Mouse (Mus musculus) heart, postnatal 0 days (tissue): ENCODE data around the gene Hdac5. TPM values are rescaled to one million over a fixed set of nuclear protein-coding genes. Genes with fewer than 3 reads are reported as not detected.

Experiments used
- ATAC-seq: fragments of 200-750 bp; cut with Nextera tagmentation; 2 replicates; pipeline ENCODE4 v1.8.0; 2017; ENCODE audit warnings: low read depth, moderate number of reproducible peaks, moderate library complexity; ENCODE audit not compliant: insufficient read depth
- DNase-seq: peaks from one replicate; pipeline ENCODE4 v3.0.0-alpha.2; 2016; ENCODE audit warnings: low spot score
- H3K27ac ChIP-seq: fragments of 300-500 bp; sonication (generic); 2 replicates; pipeline ENCODE4 v1.5.1; 2014; ENCODE audit warnings: low read depth, mild to moderate bottlenecking
- H3K27me3 ChIP-seq: fragments of 300-500 bp; sonication (generic); 2 replicates; pipeline ENCODE4 v1.6.1; 2014; ENCODE audit warnings: low read length, mixed read lengths; ENCODE audit not compliant: control insufficient read depth, insufficient read depth
- H3K36me3 ChIP-seq: fragments of 300-500 bp; sonication (generic); replicated peaks from 2 replicates; pipeline ENCODE4 v1.6.1; 2014; ENCODE audit warnings: low read length, mixed read lengths; ENCODE audit not compliant: control insufficient read depth, insufficient read depth
- H3K4me1 ChIP-seq: fragments of 300-500 bp; sonication (generic); 2 replicates; pipeline ENCODE4 v1.6.1; 2014; ENCODE audit warnings: antibody characterized with exemption; ENCODE audit not compliant: control insufficient read depth, insufficient read depth
- H3K4me2 ChIP-seq: fragments of 300-500 bp; sonication (generic); 2 replicates; pipeline ENCODE4 v1.6.1; 2014; ENCODE audit warnings: low read depth, mild to moderate bottlenecking, low read length, moderate library complexity
- H3K4me3 ChIP-seq: fragments of 300-500 bp; sonication (generic); 2 replicates; pipeline ENCODE4 v1.5.1; 2014; ENCODE audit warnings: low read depth, low read length
- H3K9ac ChIP-seq: fragments of 300-500 bp; sonication (generic); replicated peaks from 2 replicates; pipeline ENCODE4 v1.6.1; 2014; ENCODE audit warnings: low read depth, low read length, mixed read lengths
- H3K9me3 ChIP-seq: fragments of 300-500 bp; sonication (generic); replicated peaks from 2 replicates; pipeline ENCODE4 v1.6.1; 2016; ENCODE audit warnings: low read length; ENCODE audit not compliant: control insufficient read depth
- CTCF ChIP-seq: IDR thresholded peaks from 2 replicates; pipeline ENCODE4 v1.5.1; 2016; ENCODE audit warnings: antibody characterized with exemption, control low read depth, low read depth
- EP300 ChIP-seq: IDR thresholded peaks from 2 replicates; pipeline ENCODE4 v1.6.1; 2016; ENCODE audit warnings: antibody characterized with exemption, low read depth
- WGBS: fragments of 180-500 bp; shearing (Covaris S2); extraction: QIAGEN DNeasy Blood & Tissue Kit; methylation state at CpG from one replicate; pipeline ENCODE4 v1.1.7; 2014; 5-methylcytosine and 5-hydroxymethylcytosine counted together
- polyA plus RNA-seq: library from polyadenylated mRNA; unstranded; fragments of >200 nt; fragmentation: Nextera tagmentation; extraction: Ambion mirVana; gene quantifications from 2 replicates; pipeline ENCODE4 v1.2.1, GENCODE M21; 2015
- total RNA-seq: library from RNA; depleted of rRNA; stranded (reverse); fragments of >200 nt; gene quantifications from 2 replicates; pipeline ENCODE4 v1.2.3, GENCODE M21; 2014; ENCODE audit warnings: low replicate concordance

Gene Hdac5
- total and polyA plus RNA-seq, 2 experiments from 2014 or later = 51.4 to 287 TPM

GRCm38 (mm10) chr11:102267480-102267879 lies 37.5 kb upstream of the Hdac5 start:
- Histone ChIP-seq H3K36me3 (no peaks in the 10 kb centered on the region), H3K4me1 (no peaks in the 10 kb centered on the region), H3K27me3 (no peaks in the 10 kb centered on the region), H3K9me3 (no peaks in the 10 kb centered on the region), H3K9ac (no peak overlapping the region), H3K4me2 (no peak overlapping the region), H3K27ac (no peak overlapping the region), H3K4me3 (no peak overlapping the region)
- TF ChIP-seq EP300 (no peak), CTCF (peak; percentile 81)
- ATAC-seq (peak; percentile 77), DNase-seq (peak; percentile 84)
- 3% methylated on average over 11 of the region's 11 CpGs for WGBS

GRCm38 (mm10) chr11:102266631-102267355 lies 36.8 kb upstream of the Hdac5 start:
- Histone ChIP-seq H3K9me3 (no peaks in the 10 kb centered on the region), H3K4me3 (no peak overlapping the region), H3K36me3 (peaks cover 6% of the 10 kb centered on the region; the same call in 1 of the 2 replicates), H3K27ac (no peak overlapping the region), H3K4me1 (no peaks in the 10 kb centered on the region), H3K9ac (no peak overlapping the region), H3K27me3 (no peaks in the 10 kb centered on the region), H3K4me2 (no peak overlapping the region)
- ATAC-seq (no peak), DNase-seq (no peak)
- TF ChIP-seq EP300 (no peak), CTCF (no peak)
- WGBS = 85% methylated on average over 8 of the region's 8 CpGs

GRCm38 (mm10) chr11:102265816-102266215 lies 35.9 kb upstream of the Hdac5 start:
- no peak overlapping the region for H3K27ac ChIP-seq
- peaks cover 10% of the 10 kb centered on the region; the same call in 1 of the 2 replicates for H3K36me3 ChIP-seq

GRCm38 (mm10) chr11:102263211-102263610 lies 33.2 kb upstream of the Hdac5 start:
- ATAC-seq = no peak
- TF ChIP-seq EP300 (no peak), CTCF (no peak)
- 93% methylated on average over 7 of the region's 7 CpGs for WGBS
- no peak overlapping the region for H3K27ac ChIP-seq
- H3K9ac ChIP-seq = no peak overlapping the region
- no peaks in the 10 kb centered on the region for H3K27me3 ChIP-seq
- H3K4me1 ChIP-seq = no peaks in the 10 kb centered on the region
- no peaks in the 10 kb centered on the region for H3K9me3 ChIP-seq
- H3K36me3 ChIP-seq = peaks cover 21% of the 10 kb centered on the region
- no peak overlapping the region for H3K4me3 ChIP-seq
- no peak for DNase-seq
- H3K4me2 ChIP-seq = no peak overlapping the region

More at GRCm38 (mm10) chr11:102265816-102266215, 35.9 kb upstream of the Hdac5 start:
- no peaks in the 10 kb centered on the region for H3K9me3 ChIP-seq
- TF ChIP-seq EP300 (no peak), CTCF (no peak)
- H3K4me2 ChIP-seq = no peak overlapping the region
- no peak overlapping the region for H3K9ac ChIP-seq
- WGBS = 72% methylated on average over 14 of the region's 14 CpGs
- DNase-seq (no peak), ATAC-seq (no peak)
- H3K4me1 ChIP-seq = no peaks in the 10 kb centered on the region
- H3K4me3 ChIP-seq = no peak overlapping the region
- H3K27me3 ChIP-seq = no peaks in the 10 kb centered on the region

- 90% methylated on average over 3 of the region's 3 CpGs for WGBS
- peaks cover 28% of the 10 kb centered on the region for H3K36me3 ChIP-seq
- H3K27me3 ChIP-seq = no peaks in the 10 kb centered on the region
- DNase-seq (no peak), ATAC-seq (no peak)
- no peaks in the 10 kb centered on the region for H3K9me3 ChIP-seq
- no peak overlapping the region for H3K4me2 ChIP-seq
- peaks cover 7% of the 10 kb centered on the region for H3K4me1 ChIP-seq
- no peak overlapping the region for H3K27ac ChIP-seq
- H3K9ac ChIP-seq = no peak overlapping the region
- no peak overlapping the region for H3K4me3 ChIP-seq
- TF ChIP-seq EP300 (no peak), CTCF (no peak)
Observed at GRCm38 (mm10) chr11:102258521-102258920, 28.6 kb upstream of the Hdac5 start.

GRCm38 (mm10) chr11:102258095-102258494 lies 28.1 kb upstream of the Hdac5 start:
- TF ChIP-seq EP300 (no peak), CTCF (no peak)
- Histone ChIP-seq H3K9ac (no peak overlapping the region), H3K9me3 (no peaks in the 10 kb centered on the region), H3K27ac (no peak overlapping the region), H3K4me2 (no peak overlapping the region), H3K4me3 (no peak overlapping the region), H3K36me3 (peaks cover 28% of the 10 kb centered on the region), H3K4me1 (peaks cover 7% of the 10 kb centered on the region), H3K27me3 (no peaks in the 10 kb centered on the region)
- ATAC-seq = no peak
- WGBS = 75% methylated on average over 6 of the region's 6 CpGs
- no peak for DNase-seq
